Mouse (Mus musculus) CH12.LX (cell line): ENCODE measurements around the gene Phtf1. TPM values are rescaled to one million over a fixed set of nuclear protein-coding genes. Genes with fewer than 3 reads are reported as not detected.

Experiments used
- DNase-seq: peaks from one replicate; pipeline ENCODE4 v3.0.0-alpha.2; 2013; ENCODE audit errors: extremely low read depth
- H3K27ac ChIP-seq: 2 replicates; pipeline ENCODE4 v1.5.1; 2012; ENCODE audit warnings: low read depth, mild to moderate bottlenecking, control low read depth, moderate library complexity; ENCODE audit not compliant: insufficient read depth
- H3K27me3 ChIP-seq: replicated peaks from 2 replicates; pipeline ENCODE3; 2012; ENCODE audit warnings: inconsistent platforms
- H3K36me3 ChIP-seq, 2 experiments: replicated peaks in 1 of 2; 2 replicates each; pipeline versions ENCODE3 to v1.6.1; 2012; ENCODE audit warnings: inconsistent platforms in 1 of 2, low read length in 1 of 2, mild to moderate bottlenecking in 1 of 2, mixed read lengths in 1 of 2, moderate library complexity in 1 of 2; ENCODE audit not compliant: control insufficient read depth in 1 of 2, insufficient read depth in 1 of 2
- H3K4me1 ChIP-seq, 2 experiments: 2 replicates each; pipeline ENCODE4 v1.6.1; 2012; ENCODE audit warnings: inconsistent platforms in 1 of 2, moderate library complexity in 1 of 2; ENCODE audit not compliant: insufficient read depth in 2 of 2, control insufficient read depth in 1 of 2
- H3K4me2 ChIP-seq: 2 replicates; pipeline ENCODE4 v1.6.1; 2012; ENCODE audit warnings: low read depth, mild to moderate bottlenecking, control low read depth; ENCODE audit not compliant: poor library complexity, insufficient read depth, severe bottlenecking
- H3K4me3 ChIP-seq, 3 experiments: fragments of 150-350 bp in 1 of 3; sonication (generic) in 1 of 3; replicated peaks in 1 of 3; 2 replicates each; pipeline versions ENCODE3 to v1.5.1; 2011 to 2012; ENCODE audit warnings: low read depth in 2 of 3, low read length in 2 of 3, mild to moderate bottlenecking in 2 of 3, moderate library complexity in 2 of 3, control low read depth in 1 of 3, improper control_type of control experiment in 1 of 3, inconsistent platforms in 1 of 3, mixed read lengths in 1 of 3; ENCODE audit not compliant: poor library complexity in 1 of 3
- H3K79me2 ChIP-seq: replicated peaks from 2 replicates; pipeline ENCODE4 v1.6.1; 2012; ENCODE audit warnings: mild to moderate bottlenecking, moderate library complexity; ENCODE audit not compliant: control insufficient read depth, poor library complexity, insufficient read depth, severe bottlenecking; ENCODE audit errors: extremely low read depth
- H3K9ac ChIP-seq: 2 replicates; pipeline ENCODE4 v1.6.1; 2012; ENCODE audit warnings: low read depth, mild to moderate bottlenecking, control low read depth, moderate library complexity; ENCODE audit not compliant: insufficient read depth
- H3K9me3 ChIP-seq: replicated peaks from 2 replicates; pipeline ENCODE3; 2012; ENCODE audit warnings: low read length, inconsistent platforms, mixed read lengths
- BHLHE40 ChIP-seq: IDR thresholded peaks from 2 replicates; pipeline ENCODE4 v1.6.1; 2011; ENCODE audit warnings: mild to moderate bottlenecking, low read depth, low read length, improper control_type of control experiment
- CTCF ChIP-seq, 2 experiments: IDR thresholded peaks in 1 of 2; conservative IDR thresholded peaks in 1 of 2; 2 replicates each; pipeline ENCODE4 v1.5.1; 2011 to 2012; ENCODE audit warnings: low read depth in 2 of 2, low read length in 2 of 2, improper control_type of control experiment in 1 of 2, inconsistent platforms in 1 of 2, mild to moderate bottlenecking in 1 of 2, moderate library complexity in 1 of 2
- E2F4 ChIP-seq: IDR thresholded peaks from 2 replicates; pipeline ENCODE4 v1.6.1; 2011; ENCODE audit warnings: low read depth, low read length, improper control_type of control experiment; ENCODE audit not compliant: insufficient replicate concordance
- ELF1 ChIP-seq: IDR thresholded peaks from 2 replicates; pipeline ENCODE4 v1.6.1; 2014; ENCODE audit warnings: low read depth, mild to moderate bottlenecking, inconsistent platforms, low read length, improper control_type of control experiment
- ETS1 ChIP-seq: conservative IDR thresholded peaks from 2 replicates; pipeline ENCODE4 v1.6.1; 2012; ENCODE audit warnings: low read depth, mild to moderate bottlenecking, inconsistent platforms, low read length, improper control_type of control experiment, moderate library complexity
- GABPA ChIP-seq: IDR thresholded peaks from 2 replicates; pipeline ENCODE4 v1.6.1; 2012; ENCODE audit warnings: low read depth, low read length, improper control_type of control experiment, inconsistent platforms; ENCODE audit not compliant: insufficient replicate concordance
- HCFC1 ChIP-seq: IDR thresholded peaks from 2 replicates; pipeline ENCODE4 v1.6.1; 2012; ENCODE audit warnings: low read depth, mild to moderate bottlenecking, inconsistent platforms, low read length, improper control_type of control experiment
- IRF4 ChIP-seq: IDR thresholded peaks from 2 replicates; pipeline ENCODE4 v1.6.1; 2014; ENCODE audit warnings: low read depth, mild to moderate bottlenecking, inconsistent platforms, low read length, improper control_type of control experiment
- KAT2A ChIP-seq: IDR thresholded peaks from 2 replicates; pipeline ENCODE4 v1.6.1; 2012; ENCODE audit warnings: low read length, improper control_type of control experiment, inconsistent platforms; ENCODE audit not compliant: insufficient replicate concordance
- MAX ChIP-seq: IDR thresholded peaks from 2 replicates; pipeline ENCODE4 v1.6.1; 2011; ENCODE audit warnings: low read length, improper control_type of control experiment
- MAZ ChIP-seq: IDR thresholded peaks from 2 replicates; pipeline ENCODE4 v1.6.1; 2012; ENCODE audit warnings: low read depth, mild to moderate bottlenecking, inconsistent platforms, low read length, improper control_type of control experiment, moderate library complexity
- MEF2A ChIP-seq: IDR thresholded peaks from 2 replicates; pipeline ENCODE4 v1.6.1; 2014; ENCODE audit warnings: low read depth, mild to moderate bottlenecking, inconsistent platforms, low read length, improper control_type of control experiment, borderline replicate concordance
- MXI1 ChIP-seq: IDR thresholded peaks from 2 replicates; pipeline ENCODE4 v1.6.1; 2011; ENCODE audit warnings: mild to moderate bottlenecking, low read depth, low read length, improper control_type of control experiment
- MYC ChIP-seq: IDR thresholded peaks from 2 replicates; pipeline ENCODE4 v1.6.1; 2011; ENCODE audit warnings: low read depth, mild to moderate bottlenecking, improper control_type of control experiment, low read length
- NELFE ChIP-seq: IDR thresholded peaks from 2 replicates; pipeline ENCODE4 v1.6.1; 2011; ENCODE audit warnings: low read depth, low read length, improper control_type of control experiment
- NRF1 ChIP-seq: IDR thresholded peaks from 2 replicates; pipeline ENCODE4 v1.6.1; 2014; ENCODE audit warnings: low read depth, mild to moderate bottlenecking, inconsistent platforms, low read length, improper control_type of control experiment, moderate library complexity
- PAX5 ChIP-seq: IDR thresholded peaks from 2 replicates; pipeline ENCODE4 v1.6.1; 2012; ENCODE audit warnings: low read length, inconsistent platforms, mixed read lengths
- POLR2A ChIP-seq: IDR thresholded peaks from 2 replicates; pipeline ENCODE4 v1.6.1; 2011; ENCODE audit warnings: low read depth, mild to moderate bottlenecking, improper control_type of control experiment, low read length
- POLR2AphosphoS2 ChIP-seq: IDR thresholded peaks from 2 replicates; pipeline ENCODE4 v1.6.1; 2011; ENCODE audit warnings: low read depth, low read length, improper control_type of control experiment
- RAD21 ChIP-seq: IDR thresholded peaks from 2 replicates; pipeline ENCODE4 v1.6.1; 2011; ENCODE audit warnings: low read depth, mild to moderate bottlenecking, low read length, improper control_type of control experiment, moderate library complexity
- SIN3A ChIP-seq: IDR thresholded peaks from 2 replicates; pipeline ENCODE4 v1.6.1; 2012; ENCODE audit warnings: low read length, improper control_type of control experiment, inconsistent platforms
- TBP ChIP-seq: conservative IDR thresholded peaks from 2 replicates; pipeline ENCODE4 v1.6.1; 2011; ENCODE audit warnings: low read depth, low read length, improper control_type of control experiment
- TCF12 ChIP-seq: IDR thresholded peaks from 2 replicates; pipeline ENCODE4 v1.6.1; 2014; ENCODE audit warnings: low read depth, mild to moderate bottlenecking, inconsistent platforms, low read length, improper control_type of control experiment
- UBTF ChIP-seq: IDR thresholded peaks from 2 replicates; pipeline ENCODE4 v1.6.1; 2012; ENCODE audit warnings: low read depth, mild to moderate bottlenecking, inconsistent platforms, low read length, improper control_type of control experiment, moderate library complexity
- ZKSCAN1 ChIP-seq: IDR thresholded peaks from 2 replicates; pipeline ENCODE4 v1.6.1; 2012; ENCODE audit warnings: low read depth, inconsistent platforms, low read length, improper control_type of control experiment, borderline replicate concordance
- ZMIZ1 ChIP-seq: IDR thresholded peaks from 2 replicates; pipeline ENCODE4 v1.6.1; 2012; ENCODE audit warnings: low read depth, mild to moderate bottlenecking, inconsistent platforms, low read length, improper control_type of control experiment
- dilution Hi-C: fragments of 300-500 bp; cut with MboI; formaldehyde crosslinking; loops from 2 replicates; pipeline ENCODE4 v1.14.3; 2020; ENCODE audit warnings: low sequenced_read_pairs; ENCODE audit not compliant: extremely low pct_unique_long_range_greater_than_20kb, extremely low pct_ligation_motif_present
- in situ Hi-C: fragments of 300-500 bp; cut with MboI; formaldehyde crosslinking; loops from 3 replicates; pipeline ENCODE4 v1.14.3; 2019; ENCODE audit warnings: low sequenced_read_pairs, low pct_ligation_motif_present, low pct_unique_long_range_greater_than_20kb, mixed read lengths
- polyA plus RNA-seq: library from polyadenylated mRNA; unstranded; fragments of >175 nt; gene quantifications from 2 replicates; pipeline ENCODE4 v1.2.1, GENCODE M21; 2012; ENCODE audit warnings: low read depth; ENCODE audit not compliant: insufficient read length
- total RNA-seq, 2 experiments: library from RNA; depleted of rRNA; stranded (reverse); fragments of 300-350 nt in 1 of 2; fragments of >200 nt in 1 of 2; gene quantifications; 2 replicates each; pipeline ENCODE4 v1.2.3; 2012 to 2014

Phtf1 gene
- total RNA-seq (2012; rRNA removed) (21.2 and 27.3 TPM in 2 replicates), total RNA-seq (2014; rRNA removed) (37.1 and 42.0 TPM in 2 replicates), polyA plus RNA-seq (41.2 and 42.4 TPM in 2 replicates)

DNA sequence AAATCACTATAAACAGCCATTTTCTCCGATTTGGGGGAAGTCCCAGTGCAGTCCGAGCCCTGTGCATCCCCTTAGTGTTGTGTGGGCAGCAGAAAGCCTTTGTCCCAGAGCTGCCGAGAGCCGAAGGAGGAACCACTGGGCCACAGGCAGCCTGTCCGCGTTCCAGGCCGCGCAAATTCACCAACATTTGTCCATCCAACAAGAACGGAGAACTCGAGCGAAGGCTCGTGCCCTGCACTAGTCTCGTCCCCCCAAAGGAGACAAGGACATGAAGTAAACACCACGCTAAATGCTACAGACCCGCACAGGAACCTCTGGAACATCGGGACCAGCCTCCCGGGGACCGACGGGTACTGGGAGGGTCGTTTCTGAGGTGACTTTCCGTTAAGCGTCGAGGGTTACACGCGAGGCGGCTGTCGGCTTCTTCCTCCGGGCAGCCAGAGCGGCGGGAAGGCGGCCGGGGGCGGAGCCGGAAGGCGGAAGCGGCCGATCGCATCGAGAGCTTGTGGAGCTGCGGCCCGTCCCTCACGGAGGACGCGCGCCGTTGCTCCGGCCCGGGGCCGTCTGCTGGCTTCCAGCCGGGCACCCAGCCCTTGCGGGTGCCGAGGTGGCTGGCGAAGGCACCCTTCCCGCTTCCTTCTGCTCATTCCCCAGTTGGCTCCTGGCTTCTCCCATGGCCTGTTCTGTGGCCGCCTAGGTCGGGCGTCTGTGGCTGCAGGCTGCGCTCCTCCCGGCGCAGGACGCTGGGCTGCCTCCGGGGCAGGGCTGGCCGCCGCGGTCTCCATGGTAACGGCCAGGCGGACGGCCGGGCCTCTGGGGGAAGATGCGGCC, at the start of gene Phtf1:
TSS of gene Phtf1 (plus strand) at position 250 of the 831 bp plus-strand sequence.
- H3K4me1 ChIP-seq: peaks cover 0 to 35% of the 10 kb centered on the region in 2 experiments; a peak in 2 of 4 replicates
- no peak for TF ChIP-seq ZKSCAN1
- peak; percentile 93 for TF ChIP-seq MAX
- TF ChIP-seq TBP: no peak
- TF ChIP-seq ETS1: peak; percentile 28; the same call in 1 of the 2 replicates
- peak; percentile 96 for TF ChIP-seq NELFE
- peak; percentile 88 for TF ChIP-seq POLR2AphosphoS2
- TF ChIP-seq RAD21: no peak
- peak; percentile 49 for TF ChIP-seq MEF2A
- peak; percentile 52; the same call in 1 of the 2 replicates for TF ChIP-seq IRF4
- no peak for TF ChIP-seq PAX5
- peak; percentile 94 for TF ChIP-seq POLR2A
- TF ChIP-seq SIN3A: peak; percentile 92
- TF ChIP-seq ZMIZ1: peak; percentile 75
- TF ChIP-seq BHLHE40: peak; percentile 46; the same call in 1 of the 2 replicates
- TF ChIP-seq ELF1: peak; percentile 97
- peak; percentile 61; the same call in 1 of the 2 replicates for TF ChIP-seq MAZ
- peak; percentile 57; the same call in 1 of the 2 replicates for TF ChIP-seq MYC
- peak; percentile 85 for TF ChIP-seq TCF12
- peak; percentile 71; the same call in 1 of the 2 replicates for TF ChIP-seq KAT2A
- TF ChIP-seq HCFC1: peak; percentile 78
- TF ChIP-seq UBTF: peak; percentile 71
- TF ChIP-seq E2F4: 0 out of 2 replicates have a peak, but pooled peaks have one; percentile 77
- TF ChIP-seq NRF1: peak; percentile 49; the same call in 1 of the 2 replicates
- TF ChIP-seq MXI1: peak; percentile 72
- TF ChIP-seq GABPA: no peak
- no peak for TF ChIP-seq CTCF (conservative IDR thresholded peaks at IDR 0.05 in 1 of 2, IDR thresholded peaks at IDR 0.05 in 1 of 2; ENCODE audit: low read depth in 2 of 2, low read length in 2 of 2)
- TF ChIP-seq, all 38 proteins: peak for 20
- in situ Hi-C loops (no loop called here), dilution Hi-C loops (no loop called here)
- H3K4me3 ChIP-seq: peak within 1 kb of the TSS; percentile 81 to 96 (median 84)
- peak within 1 kb of the TSS; percentile 98 for H3K4me2 ChIP-seq
- H3K9ac ChIP-seq: peak within 1 kb of the TSS; percentile 84
- H3K27ac ChIP-seq: peak within 1 kb of the TSS; percentile 89
- H3K27me3 ChIP-seq: no peaks in the 10 kb centered on the region
- no peaks in the 10 kb centered on the region for H3K9me3 ChIP-seq
- peak; percentile 79 for DNase-seq
- H3K79me2 ChIP-seq: peaks cover 21% of the 10 kb centered on the region
- peaks cover 17 to 49% of the 10 kb centered on the region in 2 experiments for H3K36me3 ChIP-seq
